ENCODE assay signal across 27 mouse cellular contexts in genomic region chr13:71868763-71869162, GRCm38 (mm10).
"Had no signal": no experiment of that assay in that cellular context is flagged by ENCODE, and none has a peak within 500 bp of the region (broad histone marks: within the 10 kb centered on the region; RNA-seq: fewer than 3 reads in every experiment).

No protein-coding gene starts in this region.

- H3K9ac ChIP-seq: heart, embryonic 13.5 days; heart, embryonic 15.5 days; hindbrain, embryonic 13.5 days; intestine, embryonic 15.5 days; limb, embryonic 13.5 days; limb, embryonic 15.5 days; liver, embryonic 12.5 days; liver, embryonic 14.5 days had no signal

- H3K27ac ChIP-seq: gastrocnemius, adult 2 months; heart, embryonic 10.5 days; heart, embryonic 13.5 days; heart, embryonic 15.5 days; hindbrain, embryonic 13.5 days; intestine, embryonic 15.5 days; kidney, postnatal 0 days; limb, embryonic 13.5 days; limb, embryonic 15.5 days; liver, embryonic 12.5 days; liver, embryonic 14.5 days had no signal

- H3K4me3 ChIP-seq: gastrocnemius, adult 2 months; heart, embryonic 10.5 days; heart, embryonic 13.5 days; heart, embryonic 15.5 days; hindbrain, embryonic 13.5 days; intestine, embryonic 15.5 days; limb, embryonic 13.5 days; limb, embryonic 15.5 days; liver, embryonic 12.5 days had no signal

- H3K4me1 ChIP-seq: heart, embryonic 10.5 days; heart, embryonic 13.5 days; heart, embryonic 15.5 days; hindbrain, embryonic 13.5 days; intestine, embryonic 15.5 days; limb, embryonic 13.5 days; limb, embryonic 15.5 days; liver, embryonic 12.5 days had no signal

- H3K36me3 ChIP-seq: heart, embryonic 10.5 days; heart, embryonic 13.5 days; heart, embryonic 15.5 days; hindbrain, embryonic 13.5 days; intestine, embryonic 15.5 days; limb, embryonic 13.5 days; limb, embryonic 15.5 days; liver, embryonic 12.5 days had no signal

- ATAC-seq: hindbrain, embryonic 16.5 days; inflammation-experienced regulatory T-cells, adult 6 months; intestine, embryonic 15.5 days; intestine, postnatal 0 days; liver, embryonic 12.5 days had no signal

- H3K9me3 ChIP-seq: heart, embryonic 10.5 days; heart, embryonic 13.5 days; heart, embryonic 15.5 days; hindbrain, embryonic 13.5 days; intestine, embryonic 15.5 days; limb, embryonic 13.5 days; limb, embryonic 15.5 days; liver, embryonic 12.5 days had no signal

- H3K27me3 ChIP-seq: heart, embryonic 13.5 days; heart, embryonic 15.5 days; hindbrain, embryonic 13.5 days; intestine, embryonic 15.5 days; limb, embryonic 13.5 days; limb, embryonic 15.5 days; liver, embryonic 12.5 days had no signal

- DNase-seq: gastrocnemius, adult 2 months; gastrocnemius, postnatal 14 days; gastrocnemius, postnatal 36 days; heart, adult 18-20 months; heart, postnatal 14 days; heart, postnatal 36 days; kidney, adult 18-20 months; kidney, adult 8-10 months; kidney, postnatal 14 days; kidney, postnatal 36 days; layer of hippocampus, adult 9-11 months; layer of hippocampus, postnatal 36 days; left cerebral cortex, postnatal 4 days; lung, adult 18-20 months had no signal

- H3K4me2 ChIP-seq: heart, embryonic 13.5 days; heart, embryonic 15.5 days; hindbrain, embryonic 13.5 days; intestine, embryonic 15.5 days; limb, embryonic 13.5 days; limb, embryonic 15.5 days; liver, embryonic 12.5 days had no signal
